Mouse (Mus musculus) limb, embryonic 10.5 days (tissue): ENCODE data around the gene Fmo2. TPM values are rescaled to one million over a fixed set of nuclear protein-coding genes. Genes with fewer than 3 reads are reported as not detected.

Source experiments
- polyA plus RNA-seq: library from polyadenylated mRNA; unstranded; fragments of >200 nt; fragmentation: Nextera tagmentation; extraction: Ambion mirVana; gene quantifications from 2 replicates; pipeline ENCODE4 v1.2.1, GENCODE M21; 2016

Gene Fmo2
- polyA plus RNA-seq, 1 experiment from 2014 or later, result 0.08 TPM

Other genes starting within 250 kb of the Fmo2 start
- not detected in 2 replicates for gene Myocos, start 240.5 kb downstream of the Fmo2 start, polyA plus RNA-seq
- 144 and 146 TPM in 2 replicates for gene Prrc2c, start 158.2 kb downstream of the Fmo2 start, polyA plus RNA-seq
- 0.08 TPM in 1 of 2 replicates, not detected in the other for gene Fmo4, start 84.8 kb downstream of the Fmo2 start, polyA plus RNA-seq
- 1.6 and 2.1 TPM in 2 replicates for gene Fmo1, start 32.1 kb downstream of the Fmo2 start, polyA plus RNA-seq
- gene Fmo6, start 38.8 kb upstream of the Fmo2 start, polyA plus RNA-seq, result not detected in 2 replicates
- gene Fmo3, start 85.8 kb upstream of the Fmo2 start, polyA plus RNA-seq, result not detected in 2 replicates
- not detected in 2 replicates for gene Mroh9, start 186.9 kb upstream of the Fmo2 start, polyA plus RNA-seq